Mouse (Mus musculus): ENCODE results near the gene Gm17267. TPM values are rescaled to one million over a fixed set of nuclear protein-coding genes. Genes with fewer than 3 reads are reported as not detected.

Gm17267 gene
- not detected for total RNA-seq (2023)

GRCm38 (mm10) chrX:126017257-126017656 is at the start of gene Gm17267:
TSS of gene Gm17267 (plus strand) at chrX:126017557.

All from monocyte, adult 59 days (primary cell).